Mouse (Mus musculus) thymus, postnatal 0 days (tissue): ENCODE results near the gene Sel1l3. TPM values are rescaled to one million over a fixed set of nuclear protein-coding genes. Genes with fewer than 3 reads are reported as not detected.

Experiments used
- DNase-seq: peaks from one replicate; pipeline ENCODE4 v3.0.0-alpha.2; 2015; ENCODE audit warnings: low spot score
- polyA plus RNA-seq: library from polyadenylated mRNA; unstranded; fragments of >200 nt; fragmentation: Nextera tagmentation; extraction: Ambion mirVana; gene quantifications from 2 replicates; pipeline ENCODE4 v1.2.1, GENCODE M21; 2015

Sel1l3 gene
- polyA plus RNA-seq, 1 experiment from 2014 or later: 0.55 TPM

- no peak for DNase-seq
Measured at GRCm38 (mm10) chr5:53214362-53214761, 635 bp upstream of the Sel1l3 start.

GRCm38 (mm10) chr5:53212782-53213710 lies 681 bp downstream of the Sel1l3 start:
- DNase-seq: no peak

DNA sequence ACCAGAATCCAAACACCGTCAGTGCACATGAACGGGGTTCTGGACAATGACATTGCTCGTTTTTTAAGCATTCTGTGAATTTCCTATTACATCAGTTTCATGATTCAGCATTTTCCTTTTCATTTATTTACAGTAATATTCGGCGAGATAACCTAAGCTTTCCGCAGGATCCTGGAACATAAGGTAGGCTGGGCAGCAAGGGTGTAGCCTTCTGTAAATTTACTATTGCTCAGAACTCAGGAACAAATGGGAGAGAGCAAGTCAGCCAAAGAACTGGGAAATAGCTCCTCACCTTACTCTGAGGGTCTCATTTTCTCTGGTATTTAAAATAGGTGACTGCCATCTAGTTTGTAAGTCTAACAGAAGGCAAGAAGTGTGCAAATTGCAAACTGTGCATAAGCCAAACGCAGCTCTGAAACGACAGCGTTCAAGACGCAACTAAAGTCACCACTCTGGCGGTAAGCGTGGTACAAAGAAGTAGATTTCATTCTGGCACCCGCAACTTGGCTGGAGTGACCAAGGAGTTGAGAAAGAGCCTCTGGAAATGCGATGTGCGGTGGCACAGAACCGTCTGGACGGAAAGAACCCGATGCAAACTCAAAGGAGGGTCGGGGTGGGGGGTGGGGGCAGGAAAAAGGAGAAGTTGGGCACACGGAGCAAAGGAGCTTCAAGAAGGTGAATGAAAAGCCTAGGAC lies 1.5 kb downstream of the Sel1l3 start:
- no peak for DNase-seq

GRCm38 (mm10) chr5:53211241-53211640 lies 2.5 kb downstream of the Sel1l3 start:
- DNase-seq: no peak

- no peak for DNase-seq
Measured at GRCm38 (mm10) chr5:53210481-53210880, 3.2 kb downstream of the Sel1l3 start.

GRCm38 (mm10) chr5:53209773-53210172 lies 4.0 kb downstream of the Sel1l3 start:
- no peak for DNase-seq

- no peak for DNase-seq
Measured at GRCm38 (mm10) chr5:53208731-53209130, 5.0 kb downstream of the Sel1l3 start.

GRCm38 (mm10) chr5:53206575-53206974 lies 7.2 kb downstream of the Sel1l3 start:
- DNase-seq: no peak

GRCm38 (mm10) chr5:53202748-53203147 lies 11.0 kb downstream of the Sel1l3 start:
- no peak for DNase-seq

- DNase-seq: no peak
Measured at GRCm38 (mm10) chr5:53200825-53201224, 12.9 kb downstream of the Sel1l3 start.

GRCm38 (mm10) chr5:53198408-53198807 lies 15.3 kb downstream of the Sel1l3 start:
- no peak for DNase-seq

DNA sequence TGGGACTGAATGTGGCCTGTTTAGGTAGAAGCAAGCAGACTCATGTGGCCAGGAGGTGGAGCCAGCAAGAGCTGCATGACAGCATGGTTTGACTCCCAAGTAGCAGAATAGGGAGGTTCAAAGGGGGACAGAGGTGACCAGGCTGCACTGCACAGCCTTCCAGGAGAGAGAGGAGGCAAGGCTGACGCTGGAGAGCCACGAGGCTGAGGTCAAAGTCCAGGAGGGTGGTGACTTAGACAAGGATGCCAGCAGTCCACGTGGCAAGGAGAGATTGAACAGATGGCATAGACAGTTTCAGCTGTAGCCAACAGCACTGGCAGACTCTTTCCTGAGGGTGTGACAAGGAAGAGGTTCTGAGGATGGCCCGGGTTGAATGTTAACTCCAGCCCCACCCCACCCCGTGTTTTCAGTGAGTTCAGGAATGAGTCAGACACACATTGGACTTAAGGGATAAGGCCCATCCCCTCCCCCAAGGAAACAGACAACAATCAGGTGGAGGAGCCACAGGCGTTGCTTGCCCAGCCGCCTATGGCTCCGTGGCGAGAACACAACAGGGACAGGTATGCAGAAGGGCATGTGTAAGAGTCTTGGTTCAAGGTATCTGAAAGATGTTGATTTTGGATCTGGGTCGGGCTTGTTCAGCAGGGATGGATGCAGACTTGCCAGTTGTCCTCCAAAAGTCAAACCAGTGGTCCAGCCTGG lies 17.2 kb downstream of the Sel1l3 start:
- DNase-seq: no peak

DNA sequence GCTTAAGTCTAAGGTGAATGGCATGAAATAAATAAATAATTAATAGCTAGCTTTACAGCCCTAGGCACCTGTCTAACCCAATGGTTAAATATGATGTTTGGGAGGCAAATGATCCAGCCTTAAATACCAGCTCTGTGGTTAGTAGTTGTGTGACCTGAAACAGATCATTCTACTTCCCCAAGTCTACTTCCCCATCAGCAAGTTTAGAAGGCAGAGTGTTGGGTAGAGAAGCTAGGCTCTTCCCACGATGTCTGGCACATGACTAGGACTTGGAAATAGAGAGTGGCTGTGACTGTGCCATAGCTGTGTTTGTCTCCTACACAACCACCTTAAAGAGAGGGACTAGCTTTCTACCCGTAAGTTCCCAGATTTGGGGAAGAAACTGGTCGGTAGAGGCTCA lies 18.9 kb downstream of the Sel1l3 start:
- DNase-seq: no peak

- DNase-seq: no peak
Measured at GRCm38 (mm10) chr5:53194421-53194820, 19.3 kb downstream of the Sel1l3 start.

DNA sequence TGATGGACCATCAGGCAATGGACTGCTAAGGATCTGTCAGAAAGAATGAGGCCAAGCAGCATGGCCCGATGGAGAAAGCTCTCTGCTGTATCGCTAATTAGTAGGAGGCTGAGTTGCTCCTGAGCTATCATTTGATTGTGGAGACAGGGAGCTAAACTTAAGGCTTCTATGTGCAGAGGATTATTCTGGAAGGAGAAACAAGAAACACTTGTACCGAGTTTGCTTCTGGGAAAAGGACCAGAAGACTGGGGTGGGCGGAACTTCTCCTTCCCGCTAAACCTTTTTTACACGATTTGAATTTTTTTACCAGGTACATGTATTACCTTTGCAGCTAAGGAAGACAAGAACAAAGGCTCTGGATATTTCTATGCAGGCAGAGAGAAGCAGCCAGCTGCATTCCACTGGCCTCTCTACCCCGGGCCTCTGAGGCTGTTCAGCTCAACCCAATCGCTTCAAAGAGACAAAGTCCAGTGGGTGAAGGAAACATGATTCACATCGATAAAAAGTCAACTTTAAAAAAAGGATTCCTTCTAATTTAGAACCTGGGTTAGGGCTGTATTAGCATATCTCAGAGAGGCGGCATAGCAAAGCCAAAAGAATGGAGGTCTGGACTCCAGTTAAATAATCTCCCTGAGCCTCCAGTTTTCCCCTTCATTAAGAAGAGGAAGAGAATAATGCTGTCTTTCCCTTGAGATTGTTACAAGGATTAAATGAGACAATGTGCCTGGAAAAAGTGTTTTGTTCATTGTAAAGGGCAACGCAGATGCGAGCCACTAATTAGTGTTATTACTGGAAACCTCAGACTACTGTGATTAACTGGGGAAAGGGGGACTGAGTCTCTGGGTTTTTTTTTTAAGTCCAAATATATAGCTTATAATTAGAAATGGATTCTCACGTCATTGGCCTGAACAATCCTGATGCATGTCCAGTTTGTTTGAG lies 20.4 kb downstream of the Sel1l3 start:
- no peak for DNase-seq

GRCm38 (mm10) chr5:53188608-53189007 lies 25.1 kb downstream of the Sel1l3 start:
- DNase-seq: no peak

GRCm38 (mm10) chr5:53187245-53187644 lies 26.5 kb downstream of the Sel1l3 start:
- DNase-seq: no peak

DNA sequence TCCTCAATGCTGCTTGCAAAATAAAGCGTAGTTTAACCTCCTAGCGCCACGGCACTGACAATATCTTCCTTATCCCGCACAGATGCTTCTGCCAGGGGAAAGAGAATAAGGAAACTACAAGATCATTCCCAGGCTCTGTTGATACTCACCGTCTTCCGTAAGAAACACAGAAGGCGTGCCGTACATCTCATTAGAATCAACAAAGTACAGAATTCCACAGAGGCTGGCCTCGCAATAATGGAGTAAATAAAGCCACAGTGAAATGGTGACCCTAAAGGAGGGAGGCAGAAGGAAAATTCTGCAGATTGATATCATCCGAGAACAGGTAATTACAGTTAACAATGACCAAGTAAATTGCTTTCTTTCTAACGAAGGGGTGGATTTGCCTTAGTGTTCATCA lies 27.9 kb downstream of the Sel1l3 start:
- no peak for DNase-seq

DNA sequence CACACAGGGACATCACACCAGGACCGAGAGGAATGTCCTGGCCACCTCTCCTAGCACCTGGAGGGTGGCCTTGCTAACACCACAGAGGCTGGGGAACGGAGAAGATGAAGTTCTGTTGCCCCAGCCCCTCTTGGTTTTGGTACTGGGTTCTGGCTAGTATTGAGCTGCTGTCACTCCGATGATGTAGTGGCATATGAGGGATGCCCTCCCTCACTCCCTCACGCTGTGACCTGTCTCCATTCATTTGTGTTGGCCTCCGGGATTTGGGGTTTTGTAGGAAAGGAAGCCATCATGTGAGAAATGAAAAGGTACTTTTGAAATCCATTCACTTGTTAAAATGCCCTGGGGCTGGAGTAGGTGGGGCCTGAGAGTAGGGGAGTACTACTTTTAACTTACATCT lies 33.8 kb downstream of the Sel1l3 start:
- DNase-seq: no peak

- DNase-seq: no peak
Measured at GRCm38 (mm10) chr5:53176703-53177102, 37.0 kb downstream of the Sel1l3 start.

DNA sequence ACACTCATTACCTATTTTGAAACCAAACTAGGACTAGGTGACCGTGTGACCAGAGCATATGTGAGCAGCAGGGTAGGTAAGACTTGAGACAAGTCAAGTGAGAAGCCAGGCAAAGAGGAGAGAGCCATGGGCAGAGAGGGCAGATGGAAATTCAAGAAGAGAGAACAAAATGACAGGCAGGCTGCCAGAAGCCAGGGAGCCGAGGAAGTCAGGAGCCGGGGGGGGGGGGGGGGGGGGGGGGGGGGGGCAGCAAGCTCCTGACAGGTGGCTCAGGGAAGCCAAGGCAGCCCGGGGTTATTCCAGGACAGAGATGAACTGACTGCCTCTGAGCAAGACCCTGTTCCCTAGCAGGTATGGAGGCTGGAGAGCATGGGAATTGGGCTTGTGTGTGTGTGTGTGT lies 37.7 kb downstream of the Sel1l3 start:
- DNase-seq: no peak
